Comparison of ENCODE assay signal across 9 mouse cellular contexts in genomic region chr4:118273545-118273944, GRCm38 (mm10). TPM values are rescaled to one million over a fixed set of nuclear protein-coding genes. Genes with fewer than 3 reads are reported as not detected.
A peak's percentile ranks its signal among the peaks of the same experiment; 100 is the strongest.
DNase-seq lines count a peak whose midpoint lies in the region; ATAC-seq lines count a peak whose summit lies in the region.
"Had no signal": no experiment of that assay in that cellular context is flagged by ENCODE, and none has a peak within 500 bp of the region (broad histone marks: within the 10 kb centered on the region; RNA-seq: fewer than 3 reads in every experiment).

No protein-coding gene starts in this region.

- H3K9me3 ChIP-seq in hindbrain, embryonic 11.5 days (ENCODE audit: control insufficient read depth, low read length) = no peaks in the 10 kb centered on the region
- no peaks in the 10 kb centered on the region for H3K9me3 ChIP-seq in hindbrain, embryonic 14.5 days (ENCODE audit: control insufficient read depth, low read length)
- no peaks in the 10 kb centered on the region for H3K9me3 ChIP-seq in intestine, embryonic 15.5 days

- DNase-seq in hindbrain, embryonic 11.5 days (ENCODE audit: low spot score) = no peak
- no peak for DNase-seq in hindbrain, embryonic 14.5 days (ENCODE audit: low spot score)
- DNase-seq in liver = peak; percentile 39
- peak; percentile 52 for DNase-seq in skeletal muscle tissue, adult 2 months (ENCODE audit: low read depth, low spot score)
- no peak for DNase-seq in testis, postnatal 14 days (ENCODE audit: low spot score)
- DNase-seq in layer of hippocampus, adult 8-10 months (ENCODE audit: low spot score in 2 of 2) = no peak

- H3K9ac ChIP-seq in hindbrain, embryonic 11.5 days (ENCODE audit: low read depth, low read length) = no peak overlapping the region
- no peak overlapping the region for H3K9ac ChIP-seq in hindbrain, embryonic 14.5 days
- H3K9ac ChIP-seq in intestine, embryonic 15.5 days = no peak overlapping the region

- no peaks in the 10 kb centered on the region for H3K27me3 ChIP-seq in hindbrain, embryonic 11.5 days (ENCODE audit: control insufficient read depth, insufficient read depth, low read length)
- no peaks in the 10 kb centered on the region for H3K27me3 ChIP-seq in hindbrain, embryonic 14.5 days (ENCODE audit: control insufficient read depth, insufficient read depth, low read length)
- H3K27me3 ChIP-seq in intestine, embryonic 15.5 days (replicated peaks) = no peaks in the 10 kb centered on the region

- H3K4me1 ChIP-seq in hindbrain, embryonic 11.5 days (replicated peaks; ENCODE audit: control insufficient read depth, insufficient read depth, low read length) = peaks cover 40% of the 10 kb centered on the region
- H3K4me1 ChIP-seq in hindbrain, embryonic 14.5 days (replicated peaks; ENCODE audit: control insufficient read depth, insufficient read depth, low read length) = peaks cover 47% of the 10 kb centered on the region
- H3K4me1 ChIP-seq in intestine, embryonic 15.5 days (replicated peaks) = peaks cover 76% of the 10 kb centered on the region

- H3K27ac ChIP-seq in hindbrain, embryonic 11.5 days (ENCODE audit: low read depth, low read length) = 0 out of 2 replicates have a peak overlapping the region, but pooled peaks have one; percentile 98
- no peak overlapping the region for H3K27ac ChIP-seq in hindbrain, embryonic 14.5 days
- H3K27ac ChIP-seq in intestine, embryonic 15.5 days = peak overlapping the region; percentile 87

- no peak overlapping the region for H3K4me3 ChIP-seq in hindbrain, embryonic 11.5 days (ENCODE audit: low read depth, low read length)
- H3K4me3 ChIP-seq in hindbrain, embryonic 14.5 days (replicated peaks; ENCODE audit: low read length) = no peak overlapping the region
- H3K4me3 ChIP-seq in intestine, embryonic 15.5 days (replicated peaks) = no peak overlapping the region
- H3K4me3 ChIP-seq: erythroblast, embryonic 14.5 days had no signal

- H3K36me3 ChIP-seq in hindbrain, embryonic 11.5 days (ENCODE audit: control insufficient read depth, insufficient read depth, low read length) = peaks cover 9% of the 10 kb centered on the region; the same call in 1 of the 2 replicates
- H3K36me3 ChIP-seq in hindbrain, embryonic 14.5 days (replicated peaks; ENCODE audit: control insufficient read depth, insufficient read depth) = peaks cover 46% of the 10 kb centered on the region
- peaks cover 19% of the 10 kb centered on the region for H3K36me3 ChIP-seq in intestine, embryonic 15.5 days

- 61% methylated on average over 5 of the region's 5 CpGs for WGBS in hindbrain, embryonic 11.5 days
- WGBS in hindbrain, embryonic 14.5 days = 63% methylated on average over 5 of the region's 5 CpGs
- 28% methylated on average over 5 of the region's 5 CpGs for WGBS in intestine, embryonic 15.5 days

- no peak overlapping the region for H3K4me2 ChIP-seq in hindbrain, embryonic 11.5 days (replicated peaks; ENCODE audit: low read depth, low read length)
- no peak overlapping the region for H3K4me2 ChIP-seq in hindbrain, embryonic 14.5 days (replicated peaks)
- 0 out of 2 replicates have a peak overlapping the region, but pooled peaks have one; percentile 18 for H3K4me2 ChIP-seq in intestine, embryonic 15.5 days (replicated peaks)

- ATAC-seq in hindbrain, embryonic 11.5 days (ENCODE audit: low FRiP score) = no peak
- ATAC-seq in hindbrain, embryonic 14.5 days (ENCODE audit: low FRiP score) = no peak
- ATAC-seq in intestine, embryonic 15.5 days = peak; percentile 34
- ATAC-seq in monocyte, adult 5-6 weeks (replicated peaks; ENCODE audit: insufficient number of reproducible peaks, low FRiP score, low TSS enrichment, poor library complexity, severe bottlenecking) = no peak

RNA-seq across cellular contexts. Expression of gene Ptprf, which starts 17.7 kb away (rescaled TPM):
- 62.4 and 66.0 TPM in 2 replicates for polyA plus RNA-seq in hindbrain, embryonic 11.5 days (2014; fragmentation: Nextera tagmentation; extraction: Ambion mirVana)
- polyA plus RNA-seq in hindbrain, embryonic 14.5 days (2014; fragmentation: Nextera tagmentation; extraction: Ambion mirVana) = 67.1 and 68.2 TPM in 2 replicates
- polyA plus RNA-seq in intestine, embryonic 15.5 days (2015; fragmentation: Nextera tagmentation; extraction: Ambion mirVana) = 57.7 and 62.4 TPM in 2 replicates
- total RNA-seq in monocyte, adult 5-6 weeks (2017) = not detected in 3 replicates
- 10 to 100 TPM; 78.3 to 80.3 (median 78.9) TPM for total RNA-seq in layer of hippocampus, adult 8-10 months (2022)

Comparison
In these comparisons a context has a peak if more than half of its experiments do, and no peak if none do; other contexts are left out.
1. DNase-seq: peak in liver (single experiment) and skeletal muscle tissue, adult 2 months (single experiment); none in hindbrain, embryonic 11.5 days (single experiment), hindbrain, embryonic 14.5 days (single experiment), testis, postnatal 14 days (single experiment) and layer of hippocampus, adult 8-10 months (0 of 2).